Mouse (Mus musculus) macrophage (primary cell): ENCODE data around the gene Tpm1. TPM values are rescaled to one million over a fixed set of nuclear protein-coding genes. Genes with fewer than 3 reads are reported as not detected.

ENCODE experiments used
- H3K27ac ChIP-seq: fragments of 350-480 bp; formaldehyde crosslinking; 2 replicates; pipeline ENCODE4 v1.9.0; 2021
- H3K36me3 ChIP-seq: fragments of 350-480 bp; formaldehyde crosslinking; 2 replicates; pipeline ENCODE4 v1.9.0; 2021; ENCODE audit errors: inconsistent target
- H3K4me3 ChIP-seq: fragments of 350-480 bp; formaldehyde crosslinking; 2 replicates; pipeline ENCODE4 v1.9.0; 2021; ENCODE audit errors: inconsistent target
- H3K79me2 ChIP-seq: fragments of 350-480 bp; formaldehyde crosslinking; 2 replicates; pipeline ENCODE4 v1.9.0; 2021; ENCODE audit errors: inconsistent target
- WGBS: methylation state at CpG from one replicate; pipeline ENCODE4 v1.1.7; 2026; ENCODE audit warnings: inconsistent platforms; ENCODE audit not compliant: missing documents; 5-methylcytosine and 5-hydroxymethylcytosine counted together
- polyA plus RNA-seq: library from polyadenylated mRNA; stranded (reverse); fragments of 250-400 nt; gene quantifications from 3 replicates; pipeline ENCODE4 v1.2.4, GENCODE M21; 2018; ENCODE audit warnings: inconsistent platforms

The Tpm1 gene
- polyA plus RNA-seq, 1 experiment from 2014 or later = 101 TPM

- Histone ChIP-seq H3K27ac (peak overlapping the region; percentile 63), H3K4me3 (peak overlapping the region; percentile 89), H3K79me2 (peaks cover 62% of the 10 kb centered on the region), H3K36me3 (no peaks in the 10 kb centered on the region)
- WGBS = 53% methylated on average over 14 of the region's 14 CpGs
Observed at GRCm38 (mm10) chr9:67041840-67042812, 7.1 kb downstream of the Tpm1 start.

- peak overlapping the region; percentile 63; the same call in 1 of the 2 replicates for H3K27ac ChIP-seq
- no peak overlapping the region for H3K4me3 ChIP-seq
- 69% methylated on average over 4 of the region's 4 CpGs for WGBS
- H3K79me2 ChIP-seq = peaks cover 70% of the 10 kb centered on the region
- peaks cover 2% of the 10 kb centered on the region; the same call in 1 of the 2 replicates for H3K36me3 ChIP-seq
Observed at GRCm38 (mm10) chr9:67040963-67041839, 8.0 kb downstream of the Tpm1 start.

DNA sequence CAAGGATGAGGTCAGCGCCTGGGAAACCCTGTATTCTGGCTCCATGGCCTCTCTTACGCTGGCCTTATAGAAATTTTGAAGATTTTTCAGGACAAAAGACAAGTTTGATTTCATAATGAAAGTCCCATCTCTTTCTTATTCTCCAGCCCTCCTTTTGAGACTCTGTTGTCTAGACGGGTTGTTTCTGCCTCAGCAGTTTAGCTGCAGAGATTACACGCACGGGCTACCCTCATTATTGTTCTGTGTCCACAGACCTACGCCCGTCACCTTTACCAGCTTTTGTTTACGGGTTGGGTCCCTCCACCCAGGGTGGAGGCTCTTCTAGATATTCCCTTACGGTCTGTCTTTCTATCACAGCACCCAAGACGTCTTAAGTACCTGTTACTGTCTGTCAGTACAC lies 9.3 kb downstream of the Tpm1 start:
- 93% methylated on average over 10 of the region's 10 CpGs for WGBS
- Histone ChIP-seq H3K27ac (no peak overlapping the region), H3K4me3 (no peak overlapping the region), H3K36me3 (peaks cover 15% of the 10 kb centered on the region), H3K79me2 (peaks cover 73% of the 10 kb centered on the region)

GRCm38 (mm10) chr9:67038686-67039085 lies 10.5 kb downstream of the Tpm1 start:
- 62% methylated on average over 7 of the region's 7 CpGs for WGBS
- peaks cover 73% of the 10 kb centered on the region for H3K79me2 ChIP-seq
- H3K36me3 ChIP-seq = peaks cover 27% of the 10 kb centered on the region
- H3K4me3 ChIP-seq = no peak overlapping the region
- H3K27ac ChIP-seq = no peak overlapping the region

GRCm38 (mm10) chr9:67037666-67038065 lies 11.5 kb downstream of the Tpm1 start:
- Histone ChIP-seq H3K36me3 (peaks cover 37% of the 10 kb centered on the region), H3K4me3 (no peak overlapping the region), H3K27ac (no peak overlapping the region), H3K79me2 (peaks cover 67% of the 10 kb centered on the region)
- WGBS = 85% methylated on average over 4 of the region's 4 CpGs

DNA sequence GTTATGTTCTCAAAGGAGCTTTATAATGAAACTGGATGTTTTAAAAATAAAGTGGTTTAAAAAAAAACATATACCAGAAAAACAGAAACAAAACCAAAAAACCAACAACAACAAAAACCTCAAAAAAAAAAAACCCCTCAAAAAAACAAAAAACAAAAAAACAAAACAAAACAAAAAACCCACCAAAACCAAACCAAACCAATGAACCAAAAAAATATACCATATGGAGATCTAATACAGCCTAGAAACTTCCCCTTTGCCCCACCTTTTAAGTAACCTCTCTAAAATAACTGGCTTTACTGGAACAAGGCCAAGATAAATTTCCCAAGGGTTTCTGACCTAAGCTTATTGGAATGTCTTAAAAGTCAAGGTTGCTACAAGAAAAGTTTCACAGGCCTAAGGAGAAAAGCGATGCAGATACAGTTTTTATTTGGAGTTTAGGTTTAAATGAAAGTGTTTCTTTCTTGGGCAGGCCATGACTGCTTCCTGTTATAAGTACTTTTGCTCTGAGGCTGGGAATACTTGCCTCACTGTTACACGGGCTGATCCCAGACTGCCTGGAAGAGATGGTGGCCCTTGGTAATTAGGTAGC lies 12.6 kb downstream of the Tpm1 start:
- Histone ChIP-seq H3K27ac (no peak overlapping the region), H3K4me3 (no peak overlapping the region), H3K79me2 (peaks cover 56% of the 10 kb centered on the region), H3K36me3 (peaks cover 47% of the 10 kb centered on the region)
- WGBS = 58% methylated on average over 2 of the region's 2 CpGs

GRCm38 (mm10) chr9:67035957-67036451 lies 13.2 kb downstream of the Tpm1 start:
- H3K27ac ChIP-seq = no peak overlapping the region
- peaks cover 50% of the 10 kb centered on the region for H3K79me2 ChIP-seq
- peaks cover 52% of the 10 kb centered on the region for H3K36me3 ChIP-seq
- H3K4me3 ChIP-seq = no peak overlapping the region
- 65% methylated on average over 12 of the region's 12 CpGs for WGBS

- H3K36me3 ChIP-seq = peaks cover 66% of the 10 kb centered on the region
- peaks cover 37% of the 10 kb centered on the region for H3K79me2 ChIP-seq
- no peak overlapping the region for H3K27ac ChIP-seq
- H3K4me3 ChIP-seq = no peak overlapping the region
- 96% methylated on average over 4 of the region's 4 CpGs for WGBS
Observed at GRCm38 (mm10) chr9:67034677-67035076, 14.5 kb downstream of the Tpm1 start.

- Histone ChIP-seq H3K79me2 (peaks cover 20% of the 10 kb centered on the region), H3K4me3 (no peak overlapping the region), H3K36me3 (peaks cover 82% of the 10 kb centered on the region), H3K27ac (no peak overlapping the region)
- 97% methylated on average over 10 of the region's 10 CpGs for WGBS
Observed at GRCm38 (mm10) chr9:67033016-67033415, 16.2 kb downstream of the Tpm1 start.

GRCm38 (mm10) chr9:67032611-67033010 lies 16.6 kb downstream of the Tpm1 start:
- 96% methylated on average over 13 of the region's 15 CpGs for WGBS
- H3K79me2 ChIP-seq = peaks cover 16% of the 10 kb centered on the region

DNA sequence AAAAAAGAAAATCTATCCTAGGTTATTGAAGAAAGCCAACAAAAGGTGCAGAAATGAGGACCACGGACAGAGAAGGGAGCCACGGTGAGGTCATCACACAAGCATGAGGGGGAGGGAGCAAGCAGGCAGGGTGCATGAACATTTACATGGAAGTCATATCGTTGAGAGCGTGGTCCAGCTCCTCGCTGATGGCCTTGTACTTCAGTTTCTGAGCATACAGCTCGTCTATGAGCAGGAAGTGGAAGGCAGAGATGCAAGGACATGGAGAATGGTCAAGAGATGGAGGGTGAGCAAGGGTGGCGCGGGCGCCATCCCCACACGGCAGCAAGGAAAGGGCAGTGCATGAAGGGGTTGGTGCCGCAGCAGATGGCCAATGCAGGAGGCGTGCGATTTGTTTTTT lies 19.7 kb downstream of the Tpm1 start:
- 95% methylated on average over 13 of the region's 13 CpGs for WGBS
- H3K27ac ChIP-seq = no peak overlapping the region
- H3K4me3 ChIP-seq = no peak overlapping the region

More at GRCm38 (mm10) chr9:67032611-67033010, 16.6 kb downstream of the Tpm1 start:
- Histone ChIP-seq H3K4me3 (no peak overlapping the region), H3K36me3 (peaks cover 86% of the 10 kb centered on the region), H3K27ac (no peak overlapping the region)

DNA sequence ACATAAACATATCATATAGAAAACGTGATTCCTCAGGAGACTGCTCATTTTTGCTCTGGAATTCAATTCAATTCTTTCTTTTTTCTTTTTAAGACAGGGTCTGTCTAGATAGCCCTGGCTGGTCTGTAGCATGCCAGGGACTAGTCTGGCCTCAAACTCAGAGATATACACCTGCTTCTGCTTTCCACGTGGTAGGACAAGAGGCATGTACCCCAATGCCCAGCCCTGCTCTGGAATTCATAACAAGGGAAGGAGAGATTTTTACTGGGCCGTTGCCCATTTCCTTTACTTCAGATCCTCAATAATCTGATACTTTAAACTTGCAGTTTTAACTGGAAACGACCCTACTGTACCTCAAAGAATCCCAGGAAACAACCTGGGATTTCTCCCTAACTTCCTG lies 20.3 kb downstream of the Tpm1 start:
- WGBS = 77% methylated on average over 4 of the region's 4 CpGs
- Histone ChIP-seq H3K36me3 (peaks cover 92% of the 10 kb centered on the region), H3K79me2 (no peaks in the 10 kb centered on the region), H3K27ac (no peak overlapping the region), H3K4me3 (no peak overlapping the region)

More for the DNA sequence above, 19.7 kb downstream of the Tpm1 start:
- Histone ChIP-seq H3K79me2 (no peaks in the 10 kb centered on the region), H3K36me3 (peaks cover 95% of the 10 kb centered on the region)

- H3K4me3 ChIP-seq = no peak overlapping the region
- H3K27ac ChIP-seq = no peak overlapping the region
- 93% methylated on average over 11 of the region's 12 CpGs for WGBS
- peaks cover 88% of the 10 kb centered on the region for H3K36me3 ChIP-seq
- H3K79me2 ChIP-seq = no peaks in the 10 kb centered on the region
Observed at GRCm38 (mm10) chr9:67028133-67028724, 21.0 kb downstream of the Tpm1 start.

- Histone ChIP-seq H3K4me3 (no peak overlapping the region), H3K36me3 (peaks cover 88% of the 10 kb centered on the region), H3K79me2 (no peaks in the 10 kb centered on the region), H3K27ac (no peak overlapping the region)
- 96% methylated on average over 7 of the region's 7 CpGs for WGBS
Observed at GRCm38 (mm10) chr9:67026890-67027289, 22.3 kb downstream of the Tpm1 start.
